Mouse (Mus musculus): ENCODE measurements around the gene Gipc2.

GRCm38 (mm10) chr3:152128631-152129030 is 37.4 kb downstream of the Gipc2 start:
- TF ChIP-seq CTCF (IDR thresholded peaks at IDR 0.05; ENCODE audit: extremely low read depth, insufficient read depth, insufficient read length, insufficient replicate concordance), result no peak
- TF ChIP-seq POLR2A (IDR thresholded peaks at IDR 0.05; ENCODE audit: low read depth, low read length), result no peak

Measured in spleen, adult 2 months (tissue).